Mouse (Mus musculus): ENCODE data around the gene Myo5c. TPM values are rescaled to one million over a fixed set of nuclear protein-coding genes. Genes with fewer than 3 reads are reported as not detected.

Gene Myo5c
- polyA plus RNA-seq, 1 experiment from 2014 or later, result 1.9 TPM

GRCm38 (mm10) chr9:75271539-75271938 lies 39.7 kb downstream of the Myo5c start:
- ATAC-seq, result no peak
- no peak overlapping the region for H3K4me2 ChIP-seq (replicated peaks; ENCODE audit: low read depth)
- 93% methylated on average over 8 of the region's 8 CpGs for WGBS
- no peak overlapping the region for H3K9ac ChIP-seq (ENCODE audit: low read depth, low read length)
- no peaks in the 10 kb centered on the region for H3K9me3 ChIP-seq (ENCODE audit: control insufficient read depth)
- H3K27ac ChIP-seq (ENCODE audit: low read depth, low read length), result no peak overlapping the region
- no peak overlapping the region for H3K4me3 ChIP-seq (ENCODE audit: low read depth, low read length)
- H3K36me3 ChIP-seq (ENCODE audit: control insufficient read depth, insufficient read depth), result no peaks in the 10 kb centered on the region
- no peaks in the 10 kb centered on the region for H3K27me3 ChIP-seq (replicated peaks; ENCODE audit: control insufficient read depth, insufficient read depth, low read length)
- no peak for TF ChIP-seq CTCF (IDR thresholded peaks at IDR 0.05; ENCODE audit: low read depth)
- H3K4me1 ChIP-seq (replicated peaks; ENCODE audit: control insufficient read depth, insufficient read depth, low read length), result no peaks in the 10 kb centered on the region

- H3K9me3 ChIP-seq (ENCODE audit: control insufficient read depth), result no peaks in the 10 kb centered on the region
- H3K36me3 ChIP-seq (ENCODE audit: control insufficient read depth, insufficient read depth), result no peaks in the 10 kb centered on the region
- H3K4me1 ChIP-seq (replicated peaks; ENCODE audit: control insufficient read depth, insufficient read depth, low read length), result no peaks in the 10 kb centered on the region
- H3K4me2 ChIP-seq (replicated peaks; ENCODE audit: low read depth), result no peak overlapping the region
- no peak overlapping the region for H3K27ac ChIP-seq (ENCODE audit: low read depth, low read length)
- TF ChIP-seq CTCF (IDR thresholded peaks at IDR 0.05; ENCODE audit: low read depth), result no peak
- no peak overlapping the region for H3K4me3 ChIP-seq (ENCODE audit: low read depth, low read length)
- no peak for ATAC-seq
- H3K27me3 ChIP-seq (replicated peaks; ENCODE audit: control insufficient read depth, insufficient read depth, low read length), result no peaks in the 10 kb centered on the region
- H3K9ac ChIP-seq (ENCODE audit: low read depth, low read length), result no peak overlapping the region
- 66% methylated on average over 6 of the region's 6 CpGs for WGBS
These were observed 41.8 kb downstream of the Myo5c start for GRCm38 (mm10) chr9:75273646-75274045.

GRCm38 (mm10) chr9:75274486-75274885 lies 42.7 kb downstream of the Myo5c start:
- WGBS, result 88% methylated on average over 5 of the region's 5 CpGs
- Histone ChIP-seq H3K27ac (ENCODE audit: low read depth, low read length) (no peak overlapping the region), H3K27me3 (replicated peaks; ENCODE audit: control insufficient read depth, insufficient read depth, low read length) (no peaks in the 10 kb centered on the region), H3K9ac (ENCODE audit: low read depth, low read length) (no peak overlapping the region), H3K4me2 (replicated peaks; ENCODE audit: low read depth) (no peak overlapping the region), H3K4me3 (ENCODE audit: low read depth, low read length) (no peak overlapping the region), H3K36me3 (ENCODE audit: control insufficient read depth, insufficient read depth) (no peaks in the 10 kb centered on the region), H3K4me1 (replicated peaks; ENCODE audit: control insufficient read depth, insufficient read depth, low read length) (no peaks in the 10 kb centered on the region), H3K9me3 (ENCODE audit: control insufficient read depth) (no peaks in the 10 kb centered on the region)
- TF ChIP-seq CTCF (IDR thresholded peaks at IDR 0.05; ENCODE audit: low read depth), result no peak
- no peak for ATAC-seq

GRCm38 (mm10) chr9:75275051-75275450 lies 43.2 kb downstream of the Myo5c start:
- Histone ChIP-seq H3K27ac (ENCODE audit: low read depth, low read length) (no peak overlapping the region), H3K4me3 (ENCODE audit: low read depth, low read length) (no peak overlapping the region), H3K9me3 (ENCODE audit: control insufficient read depth) (no peaks in the 10 kb centered on the region), H3K27me3 (replicated peaks; ENCODE audit: control insufficient read depth, insufficient read depth, low read length) (no peaks in the 10 kb centered on the region), H3K4me2 (replicated peaks; ENCODE audit: low read depth) (no peak overlapping the region), H3K9ac (ENCODE audit: low read depth, low read length) (no peak overlapping the region), H3K36me3 (ENCODE audit: control insufficient read depth, insufficient read depth) (no peaks in the 10 kb centered on the region), H3K4me1 (replicated peaks; ENCODE audit: control insufficient read depth, insufficient read depth, low read length) (no peaks in the 10 kb centered on the region)
- no peak for ATAC-seq
- peak; percentile 32; the same call in 1 of the 2 replicates for TF ChIP-seq CTCF (IDR thresholded peaks at IDR 0.05; ENCODE audit: low read depth)
- WGBS, result 93% methylated on average over 9 of the region's 9 CpGs

- peaks cover 6% of the 10 kb centered on the region; the same call in 1 of the 2 replicates for H3K36me3 ChIP-seq (ENCODE audit: control insufficient read depth, insufficient read depth)
- peak; percentile 73 for TF ChIP-seq CTCF (IDR thresholded peaks at IDR 0.05; ENCODE audit: low read depth)
- ATAC-seq, result no peak
- no peaks in the 10 kb centered on the region for H3K27me3 ChIP-seq (replicated peaks; ENCODE audit: control insufficient read depth, insufficient read depth, low read length)
- H3K9ac ChIP-seq (ENCODE audit: low read depth, low read length), result no peak overlapping the region
- H3K4me3 ChIP-seq (ENCODE audit: low read depth, low read length), result no peak overlapping the region
- no peak overlapping the region for H3K4me2 ChIP-seq (replicated peaks; ENCODE audit: low read depth)
- WGBS, result 57% methylated on average over 5 of the region's 5 CpGs
- H3K9me3 ChIP-seq (ENCODE audit: control insufficient read depth), result no peaks in the 10 kb centered on the region
- H3K27ac ChIP-seq (ENCODE audit: low read depth, low read length), result no peak overlapping the region
- no peaks in the 10 kb centered on the region for H3K4me1 ChIP-seq (replicated peaks; ENCODE audit: control insufficient read depth, insufficient read depth, low read length)
These were observed 49.0 kb downstream of the Myo5c start for GRCm38 (mm10) chr9:75280814-75281213.

- H3K27me3 ChIP-seq (replicated peaks; ENCODE audit: control insufficient read depth, insufficient read depth, low read length), result no peaks in the 10 kb centered on the region
- no peak overlapping the region for H3K4me2 ChIP-seq (replicated peaks; ENCODE audit: low read depth)
- peaks cover 6% of the 10 kb centered on the region; the same call in 1 of the 2 replicates for H3K36me3 ChIP-seq (ENCODE audit: control insufficient read depth, insufficient read depth)
- no peak overlapping the region for H3K4me3 ChIP-seq (ENCODE audit: low read depth, low read length)
- no peaks in the 10 kb centered on the region for H3K9me3 ChIP-seq (ENCODE audit: control insufficient read depth)
- H3K27ac ChIP-seq (ENCODE audit: low read depth, low read length), result no peak overlapping the region
- TF ChIP-seq CTCF (IDR thresholded peaks at IDR 0.05; ENCODE audit: low read depth), result no peak
- H3K4me1 ChIP-seq (replicated peaks; ENCODE audit: control insufficient read depth, insufficient read depth, low read length), result no peaks in the 10 kb centered on the region
- H3K9ac ChIP-seq (ENCODE audit: low read depth, low read length), result no peak overlapping the region
- no peak for ATAC-seq
- 89% methylated on average over 2 of the region's 2 CpGs for WGBS
These were observed 50.4 kb downstream of the Myo5c start for GRCm38 (mm10) chr9:75282179-75282578.

GRCm38 (mm10) chr9:75282830-75283229 lies 51.0 kb downstream of the Myo5c start:
- 16% methylated on average over 3 of the region's 3 CpGs for WGBS
- no peaks in the 10 kb centered on the region for H3K9me3 ChIP-seq (ENCODE audit: control insufficient read depth)
- no peak overlapping the region for H3K27ac ChIP-seq (ENCODE audit: low read depth, low read length)
- H3K4me3 ChIP-seq (ENCODE audit: low read depth, low read length), result no peak overlapping the region
- H3K4me2 ChIP-seq (replicated peaks; ENCODE audit: low read depth), result no peak overlapping the region
- H3K27me3 ChIP-seq (replicated peaks; ENCODE audit: control insufficient read depth, insufficient read depth, low read length), result no peaks in the 10 kb centered on the region
- H3K9ac ChIP-seq (ENCODE audit: low read depth, low read length), result no peak overlapping the region
- no peaks in the 10 kb centered on the region for H3K4me1 ChIP-seq (replicated peaks; ENCODE audit: control insufficient read depth, insufficient read depth, low read length)
- TF ChIP-seq CTCF (IDR thresholded peaks at IDR 0.05; ENCODE audit: low read depth), result peak; percentile 85
- no peak for ATAC-seq
- H3K36me3 ChIP-seq (ENCODE audit: control insufficient read depth, insufficient read depth), result peaks cover 6% of the 10 kb centered on the region; the same call in 1 of the 2 replicates

Measured in intestine, postnatal 0 days (tissue).